28 mouse cellular contexts compared by ENCODE assay signal in genomic region chr10:51613421-51613820, GRCm38 (mm10). TPM values are rescaled to one million over a fixed set of nuclear protein-coding genes. Genes with fewer than 3 reads are reported as not detected.
"Had no signal": no experiment of that assay in that cellular context is flagged by ENCODE, and none has a peak within 500 bp of the region (broad histone marks: within the 10 kb centered on the region; RNA-seq: fewer than 3 reads in every experiment).

No protein-coding gene starts in this region.

- H3K9me3 ChIP-seq: liver, embryonic 13.5 days; lung, embryonic 15.5 days had no signal

- H3K4me3 ChIP-seq: left cerebral cortex, adult 2 months; liver, embryonic 13.5 days; lung, embryonic 15.5 days had no signal

- H3K4me1 ChIP-seq: liver, embryonic 13.5 days had no signal

- H3K36me3 ChIP-seq: liver, embryonic 13.5 days; lung, embryonic 15.5 days had no signal

- H3K27ac ChIP-seq: left cerebral cortex, adult 2 months; liver, embryonic 13.5 days; lung, embryonic 15.5 days; macrophage had no signal

- DNase-seq: kidney, adult 2 months; kidney, postnatal 10 days; kidney, postnatal 36 days; layer of hippocampus, postnatal 36 days; liver, embryonic 13.5 days; midbrain, embryonic 14.5 days; thymus, adult 18-20 months; thymus, postnatal 36 days had no signal

- H3K9ac ChIP-seq: liver, embryonic 13.5 days; lung, embryonic 15.5 days had no signal

- H3K4me2 ChIP-seq: liver, embryonic 13.5 days; lung, embryonic 15.5 days had no signal

- H3K27me3 ChIP-seq: liver, embryonic 13.5 days; lung, embryonic 15.5 days had no signal

RNA-seq across cellular contexts. Expression of gene Gprc6a, which starts 17.8 kb away (rescaled TPM):
- total RNA-seq: layer of hippocampus, adult 8-10 months; layer of hippocampus, postnatal 10 days; layer of hippocampus, postnatal 36 days; left cerebral cortex, adult 2 months; left cerebral cortex, postnatal 10 days; left cerebral cortex, postnatal 36 days; liver, adult 2 months; megakaryocyte, adult 5-6 weeks; midbrain, postnatal 0 days had no signal
- polyA plus RNA-seq: kidney, adult 2 months; kidney, embryonic 14.5 days; limb, embryonic 11.5 days; limb, embryonic 14.5 days; liver, adult 2 months; liver, embryonic 13.5 days; macrophage; midbrain, embryonic 14.5 days; midbrain, postnatal 0 days; neural tube, embryonic 11.5 days; neural tube, embryonic 14.5 days; small intestine, adult 2 months; spleen, adult 2 months; urinary bladder, adult 2 months had no signal

RNA-seq across cellular contexts. Expression of gene Fam162b, which starts 23.1 kb away (rescaled TPM):
- total RNA-seq: layer of hippocampus, adult 8-10 months; layer of hippocampus, postnatal 36 days; left cerebral cortex, adult 2 months; left cerebral cortex, postnatal 10 days; left cerebral cortex, postnatal 36 days; liver, adult 2 months; megakaryocyte, adult 5-6 weeks; midbrain, postnatal 0 days had no signal
- polyA plus RNA-seq: kidney, adult 2 months; limb, embryonic 11.5 days; liver, adult 2 months; liver, embryonic 13.5 days; liver, embryonic 16.5 days; macrophage; spleen, adult 2 months; testis, adult 2 months; urinary bladder, adult 2 months had no signal
